Mouse (Mus musculus) liver (tissue): Measurements from ENCODE around the gene Gm20605.

Experiments used
- DNase-seq: peaks from one replicate; pipeline ENCODE4 v3.0.0-alpha.2; 2020; ENCODE audit warnings: mixed read lengths

Gm20605 gene

GRCm38 (mm10) chr5:137628498-137629305 lies at the start of gene Gm20605, which contains the start of the genes Fbxo24 and Lrch4:
Gm20605 (plus strand) TSS chr5:137629175.
Fbxo24 (minus strand) TSS chr5:137629002.
Lrch4 (plus strand) TSS chr5:137629121.
- peak; percentile 99 for DNase-seq

- DNase-seq: no peak
Observed at GRCm38 (mm10) chr5:137580246-137580645, 48.7 kb upstream of the Gm20605 start.

- no peak for DNase-seq
Observed at GRCm38 (mm10) chr5:137582702-137583101, 46.3 kb upstream of the Gm20605 start.

GRCm38 (mm10) chr5:137583670-137584169 lies 45.3 kb upstream of the Gm20605 start:
- DNase-seq: peak; percentile 31

- peak; percentile 78 for DNase-seq
Observed at GRCm38 (mm10) chr5:137584976-137585375, 44.0 kb upstream of the Gm20605 start.

- DNase-seq: no peak
Observed at GRCm38 (mm10) chr5:137590507-137590906, 38.5 kb upstream of the Gm20605 start.

GRCm38 (mm10) chr5:137595921-137596320 lies 33.1 kb upstream of the Gm20605 start:
- DNase-seq: no peak

- DNase-seq: peak; percentile 63
Observed at GRCm38 (mm10) chr5:137596601-137597261, 32.2 kb upstream of the Gm20605 start.

- no peak for DNase-seq
Observed at GRCm38 (mm10) chr5:137597625-137598024, 31.4 kb upstream of the Gm20605 start.

- no peak for DNase-seq
Observed at GRCm38 (mm10) chr5:137598100-137598826, 30.7 kb upstream of the Gm20605 start.

- DNase-seq: no peak
Observed at GRCm38 (mm10) chr5:137599600-137599999, 29.4 kb upstream of the Gm20605 start.

GRCm38 (mm10) chr5:137600281-137600618 lies 28.7 kb upstream of the Gm20605 start:
- no peak for DNase-seq

GRCm38 (mm10) chr5:137600619-137601364 lies 28.2 kb upstream of the Gm20605 start, which contains the start of gene Mospd3:
Mospd3 (minus strand) TSS chr5:137601058.
- peak; percentile 98 for DNase-seq

GRCm38 (mm10) chr5:137601365-137601729 lies 27.6 kb upstream of the Gm20605 start:
- DNase-seq: peak; percentile 57

GRCm38 (mm10) chr5:137607860-137608653 lies 20.9 kb upstream of the Gm20605 start:
- no peak for DNase-seq

- no peak for DNase-seq
Observed at GRCm38 (mm10) chr5:137608654-137609190, 20.3 kb upstream of the Gm20605 start.

GRCm38 (mm10) chr5:137609292-137609691 lies 19.7 kb upstream of the Gm20605 start:
- no peak for DNase-seq

- no peak for DNase-seq
Observed at GRCm38 (mm10) chr5:137610056-137610455, 18.9 kb upstream of the Gm20605 start.

GRCm38 (mm10) chr5:137610548-137611244 lies 18.3 kb upstream of the Gm20605 start:
- peak; percentile 62 for DNase-seq

GRCm38 (mm10) chr5:137611245-137611602 lies 17.8 kb upstream of the Gm20605 start:
- peak; percentile 53 for DNase-seq

GRCm38 (mm10) chr5:137613076-137613475 lies 15.9 kb upstream of the Gm20605 start:
- DNase-seq: no peak
